Mouse (Mus musculus) mouse embryonic stem cell (cell line): ENCODE data around the gene D930048N14Rik.
"Not testable (repeated sequence)": the region's sequence is repeated elsewhere in the genome, so short reads cannot be mapped to it uniquely, and the experiment has no call there.

Source experiments
- in situ Hi-C, 2 experiments: fragments of 300-500 bp; cut with MboI; formaldehyde crosslinking; loops; 1 replicate in 1 of 2; 3 replicates in 1 of 2; pipeline ENCODE4 v1.14.3; 2019 to 2020; ENCODE audit warnings: low sequenced_read_pairs in 2 of 2, low pct_unique_long_range_greater_than_20kb in 1 of 2, mixed read lengths in 1 of 2; ENCODE audit not compliant: unreplicated experiment in 1 of 2

The D930048N14Rik gene

GRCm38 (mm10) chr11:51622971-51623491, 27.7 kb upstream of the D930048N14Rik start:
- in situ Hi-C loops = no loop called here

GRCm38 (mm10) chr11:51625187-51625820, 25.4 kb upstream of the D930048N14Rik start:
- in situ Hi-C loops = no loop called here

GRCm38 (mm10) chr11:51627425-51627824, 23.3 kb upstream of the D930048N14Rik start:
- in situ Hi-C loops = no loop called here

DNA sequence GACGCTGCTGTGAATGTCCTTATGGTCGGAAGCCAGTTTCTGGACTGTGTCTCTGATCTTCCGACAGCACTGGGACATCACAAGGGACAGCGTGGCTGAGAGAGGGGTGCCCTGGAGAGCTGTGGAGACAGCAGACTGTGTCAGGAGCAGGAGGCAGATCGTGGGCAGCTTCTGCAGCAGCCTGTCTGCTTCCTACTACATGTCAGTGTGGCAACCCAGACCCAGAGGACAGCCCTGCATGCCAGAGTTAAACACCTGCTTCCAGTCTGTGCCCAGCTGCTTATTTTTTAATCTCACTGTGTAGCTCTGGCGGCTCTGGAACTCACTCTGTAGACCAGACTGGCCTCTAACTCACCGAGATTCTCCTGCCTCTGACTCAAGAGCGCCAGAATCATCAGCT, 22.8 kb upstream of the D930048N14Rik start:
- in situ Hi-C loops = no loop called here

GRCm38 (mm10) chr11:51629651-51630314, 21.0 kb upstream of the D930048N14Rik start:
- in situ Hi-C loops = no loop called here

DNA sequence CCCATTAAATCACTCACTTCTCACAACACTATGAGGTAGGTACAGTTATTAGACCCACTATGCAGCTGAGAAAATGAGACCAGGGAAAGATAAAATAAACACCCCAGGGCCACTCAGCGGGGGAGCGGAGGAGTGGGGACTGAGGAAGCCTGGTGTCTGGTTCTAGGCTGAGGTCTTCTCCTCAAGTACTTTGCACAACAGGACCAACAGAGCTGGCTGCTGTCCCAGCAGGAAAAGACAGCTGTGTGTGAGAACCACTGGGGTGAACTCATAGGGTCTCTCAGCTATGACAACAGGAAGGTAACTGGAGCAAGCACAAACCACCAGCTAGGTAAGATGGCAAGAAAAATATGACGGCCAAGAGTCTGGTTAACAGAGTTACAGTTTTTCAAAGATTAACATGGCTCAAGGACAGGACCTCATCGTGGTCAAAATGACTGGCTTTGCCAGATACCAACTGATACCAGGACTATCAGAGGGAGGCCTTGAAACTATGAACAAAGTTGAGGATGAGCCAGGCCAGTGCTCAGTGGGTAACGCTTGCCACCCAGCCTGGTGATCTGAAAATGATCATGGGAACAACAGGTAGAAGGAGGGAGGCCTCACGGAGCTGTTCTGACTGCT, 18.5 kb upstream of the D930048N14Rik start:
- in situ Hi-C loops = no loop called here

DNA sequence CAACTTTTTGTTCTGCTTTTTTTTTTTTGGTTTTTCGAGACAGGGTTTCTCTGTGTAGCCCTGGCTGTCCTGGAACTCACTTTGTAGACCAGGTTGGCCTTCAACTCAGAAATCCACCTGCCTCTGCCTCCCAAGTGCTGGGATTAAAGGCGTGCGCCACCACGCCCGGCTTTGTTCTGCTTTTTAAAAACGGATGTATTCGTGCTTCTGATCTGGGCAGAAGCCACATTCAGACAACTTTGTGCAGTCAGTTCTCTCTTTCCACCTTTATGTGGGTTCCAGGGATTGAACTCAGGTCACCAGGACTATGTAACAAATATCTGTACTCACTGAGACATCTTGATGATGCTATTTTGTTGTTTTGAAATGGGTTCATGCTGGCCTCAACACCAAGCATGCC, 17.6 kb upstream of the D930048N14Rik start:
- in situ Hi-C loops = not testable (repeated sequence)

DNA sequence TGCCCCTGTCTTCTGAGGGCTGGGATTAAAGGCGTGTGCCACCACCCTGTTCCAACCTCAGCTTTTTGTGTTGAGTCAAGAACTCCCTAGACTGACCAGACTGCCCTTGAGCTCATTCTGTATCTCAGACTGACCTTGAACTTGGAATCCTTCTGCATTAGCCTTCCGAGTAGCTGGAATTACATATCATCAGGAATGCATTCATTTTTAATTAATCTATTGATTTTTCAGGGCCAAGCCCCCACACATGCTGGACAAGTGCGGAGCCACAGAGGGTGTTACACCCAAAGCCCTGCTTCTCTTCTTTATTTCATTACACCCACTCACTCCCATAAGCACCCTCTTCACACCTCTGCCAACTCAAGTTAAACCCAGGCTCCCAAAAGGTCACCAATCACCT, 17.0 kb upstream of the D930048N14Rik start:
- in situ Hi-C loops = no loop called here

DNA sequence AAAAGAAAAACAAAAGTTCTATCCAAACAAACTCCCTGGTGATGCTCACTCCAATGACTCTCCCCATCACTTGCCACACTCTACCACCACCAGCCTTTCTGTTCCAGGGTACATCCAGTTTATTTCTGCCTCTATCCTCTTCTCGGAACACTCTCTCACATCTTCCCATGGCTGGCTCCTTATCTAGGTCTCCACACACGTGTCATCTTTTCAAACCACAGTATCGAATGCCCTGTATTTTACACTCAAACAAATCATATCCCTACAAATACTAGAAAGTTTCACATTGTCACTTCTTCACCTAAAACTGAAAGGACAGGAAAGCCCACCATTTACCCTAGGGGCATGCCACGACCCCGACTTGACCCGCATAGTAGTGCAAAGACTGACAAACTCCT, 15.6 kb upstream of the D930048N14Rik start:
- in situ Hi-C loops = no loop called here

DNA sequence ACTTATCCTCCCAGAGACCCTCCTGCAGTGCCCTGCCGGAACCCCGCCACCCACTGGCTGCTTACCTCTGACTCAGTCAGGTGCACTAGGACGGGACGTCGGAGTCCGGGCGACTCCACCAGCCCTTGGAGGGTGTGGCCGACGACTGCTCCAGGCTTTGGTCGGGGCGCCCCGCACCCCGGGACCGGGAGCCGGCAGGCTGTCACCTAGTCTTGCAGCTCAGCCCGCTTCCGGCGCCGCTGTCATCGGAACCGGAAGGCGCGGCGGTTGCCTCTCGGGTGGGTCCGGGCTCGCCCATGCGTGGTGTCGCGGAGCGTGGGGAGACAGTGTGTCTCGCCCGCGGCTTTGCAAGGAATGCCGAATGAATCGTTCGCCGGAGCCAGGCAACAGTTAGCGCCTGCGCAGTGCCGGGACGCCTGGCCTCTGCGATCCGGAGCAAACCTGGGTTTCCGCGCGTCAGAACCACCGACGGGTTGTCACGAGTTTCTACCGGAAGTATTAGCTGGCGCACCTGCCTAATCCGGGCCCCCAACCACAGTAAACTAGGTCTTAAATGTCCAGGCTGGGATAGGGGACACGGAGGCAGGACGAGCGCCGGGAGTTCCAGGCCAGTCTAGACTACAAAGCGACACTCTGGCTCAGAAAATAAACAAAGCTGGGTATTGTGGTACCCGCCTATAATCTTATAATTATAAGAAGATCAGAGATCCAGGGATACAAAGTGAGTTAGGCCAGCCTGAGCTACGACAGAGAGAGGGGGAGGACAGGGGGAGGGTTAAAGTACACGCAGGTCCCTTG, 15.0 kb upstream of the D930048N14Rik start, which contains the start of gene Rmnd5b:
TSS of gene Rmnd5b (minus strand) at position 372 of the 798 bp plus-strand sequence.
- in situ Hi-C loops = no loop called here

GRCm38 (mm10) chr11:51636323-51636684, 14.4 kb upstream of the D930048N14Rik start:
- in situ Hi-C loops = no loop called here

DNA sequence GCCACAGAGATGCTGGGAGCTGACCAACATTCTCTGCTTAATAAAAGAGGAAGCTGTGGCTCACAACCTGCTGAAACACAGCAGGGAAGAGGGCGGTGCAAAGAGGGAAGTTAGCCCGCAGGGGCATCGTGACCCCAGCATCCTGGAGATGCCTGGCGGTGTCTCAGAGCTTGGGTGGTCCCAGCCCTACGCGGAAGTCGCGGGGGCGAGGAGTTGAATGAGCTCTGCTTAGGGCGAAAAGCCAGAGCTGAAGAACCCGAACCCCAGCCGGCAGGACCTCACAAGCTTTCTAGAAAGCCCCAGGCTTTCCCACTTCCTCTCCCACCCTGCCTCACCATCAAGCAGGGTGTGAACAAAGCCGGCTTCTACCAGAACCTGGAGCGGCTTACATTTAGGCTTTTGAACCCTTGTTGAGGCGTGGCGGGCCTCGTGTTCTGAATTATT, 12.8 kb upstream of the D930048N14Rik start:
- in situ Hi-C loops = no loop called here

DNA sequence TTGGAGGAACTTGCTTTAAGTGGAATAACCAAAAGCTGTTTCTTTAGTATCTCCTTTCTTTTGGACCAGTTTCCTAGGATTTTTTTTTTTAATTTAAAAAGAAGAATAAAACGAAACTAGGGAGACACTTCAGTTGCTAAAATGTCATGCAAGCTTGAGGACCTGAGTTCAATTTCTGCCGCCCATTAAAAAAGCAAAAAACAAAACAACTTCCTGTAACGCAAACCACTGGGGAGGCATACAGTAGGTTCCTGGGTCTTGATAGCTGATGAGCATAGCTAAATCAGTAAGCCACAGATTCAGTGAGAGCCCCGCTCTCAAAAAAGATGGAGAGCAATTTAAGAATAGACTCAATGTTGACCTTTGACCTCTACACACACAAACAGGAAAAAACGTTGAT, 12.3 kb upstream of the D930048N14Rik start:
- in situ Hi-C loops = no loop called here

DNA sequence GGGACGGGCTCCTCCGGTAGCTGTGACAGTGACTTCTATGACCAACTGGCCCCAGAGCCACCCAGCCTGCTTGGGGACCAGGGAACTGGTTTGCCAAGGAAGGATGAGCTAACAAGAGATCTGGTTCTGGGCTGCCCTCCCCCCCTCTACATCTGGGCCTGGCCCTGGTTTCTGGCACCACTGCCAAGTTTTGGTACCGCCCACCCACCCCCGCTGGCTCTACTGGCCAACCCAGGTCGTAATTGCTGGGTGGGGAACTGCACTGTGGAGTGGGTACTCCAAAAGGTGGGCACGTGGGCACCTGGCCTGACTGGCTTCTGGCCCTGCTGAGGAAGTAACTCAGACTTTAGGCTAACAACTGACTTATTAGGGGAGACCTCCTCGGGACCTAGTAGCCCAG, 10.0 kb upstream of the D930048N14Rik start:
- in situ Hi-C loops = no loop called here

GRCm38 (mm10) chr11:51643202-51643601, 7.6 kb upstream of the D930048N14Rik start:
- in situ Hi-C loops = no loop called here

DNA sequence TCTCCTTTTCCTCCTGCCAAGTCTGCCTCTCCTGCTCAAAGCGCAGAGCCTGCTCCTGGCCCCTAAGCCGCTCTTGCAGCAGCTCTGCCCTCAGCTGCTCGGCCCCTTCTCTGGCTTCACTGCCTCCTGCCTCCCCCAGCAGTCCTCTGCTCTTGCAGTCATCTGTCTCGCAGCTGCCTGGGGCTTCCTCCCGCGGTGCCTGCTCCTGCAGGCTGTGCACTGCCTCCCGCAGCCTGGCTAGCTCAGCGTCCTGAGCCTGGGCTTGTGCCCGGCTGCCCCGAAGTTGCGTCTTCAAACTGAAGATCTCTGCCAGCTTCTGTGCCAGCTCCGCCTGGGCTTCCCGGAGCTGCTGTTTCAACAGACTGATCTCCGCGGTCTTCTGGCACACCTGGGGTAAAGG, 7.0 kb upstream of the D930048N14Rik start:
- in situ Hi-C loops = no loop called here

DNA sequence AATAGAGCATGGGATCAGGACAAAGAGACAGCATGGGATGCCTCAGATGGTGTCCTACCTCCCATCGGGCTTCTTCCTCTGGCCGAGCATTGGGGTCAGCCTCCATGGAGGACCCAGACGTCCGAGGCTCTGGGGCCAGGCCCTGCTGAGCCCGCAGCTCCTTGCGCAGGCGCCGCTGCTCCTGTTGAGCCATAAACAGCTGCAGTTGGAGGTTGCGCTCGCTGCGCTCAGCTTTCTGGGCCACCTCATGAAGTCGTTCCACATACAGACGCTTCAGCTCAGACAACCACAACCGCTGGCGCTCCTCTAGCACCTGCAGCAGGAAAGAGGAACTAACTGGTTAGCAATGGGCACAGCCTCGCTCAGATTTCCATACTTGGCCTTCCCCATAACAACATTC, 6.5 kb upstream of the D930048N14Rik start:
- in situ Hi-C loops = no loop called here

GRCm38 (mm10) chr11:51645293-51645692, 5.5 kb upstream of the D930048N14Rik start:
- in situ Hi-C loops = no loop called here

- in situ Hi-C loops = no loop called here
Measured at GRCm38 (mm10) chr11:51646245-51646644, 4.5 kb upstream of the D930048N14Rik start.
